Comparison of ENCODE assay signal across 19 mouse cellular contexts in genomic region chr4:87750856-87751514, GRCm38 (mm10).
A peak's percentile ranks its signal among the peaks of the same experiment; 100 is the strongest.
DNase-seq lines count a peak whose midpoint lies in the region; ATAC-seq and TF ChIP-seq lines count a peak whose summit lies in the region.
"Had no signal": no experiment of that assay in that cellular context is flagged by ENCODE, and none has a peak within 500 bp of the region (broad histone marks: within the 10 kb centered on the region; RNA-seq: fewer than 3 reads in every experiment).

No protein-coding gene starts in this region.

- no peak overlapping the region for H3K9ac ChIP-seq in heart, adult 2 months (ENCODE audit: low read depth, low read length)
- H3K9ac ChIP-seq in embryonic facial prominence, embryonic 14.5 days (ENCODE audit: low read depth, low read length), result no peak overlapping the region
- H3K9ac ChIP-seq in liver, embryonic 16.5 days (ENCODE audit: low read depth, low read length), result no peak overlapping the region
- no peak overlapping the region for H3K9ac ChIP-seq in neural tube, embryonic 15.5 days (replicated peaks)
- H3K9ac ChIP-seq: embryonic facial prominence, embryonic 12.5 days; heart, embryonic 13.5 days; hindbrain, embryonic 13.5 days had no signal

- no peaks in the 10 kb centered on the region for H3K9me3 ChIP-seq in embryonic facial prominence, embryonic 14.5 days (ENCODE audit: control insufficient read depth, low read length)
- H3K9me3 ChIP-seq in liver, embryonic 16.5 days (replicated peaks; ENCODE audit: control insufficient read depth, low read length), result no peaks in the 10 kb centered on the region
- no peaks in the 10 kb centered on the region for H3K9me3 ChIP-seq in neural tube, embryonic 15.5 days (replicated peaks)
- H3K9me3 ChIP-seq: embryonic facial prominence, embryonic 12.5 days; hindbrain, embryonic 13.5 days had no signal

- no peak overlapping the region for H3K4me3 ChIP-seq in heart, adult 2 months
- H3K4me3 ChIP-seq in bone marrow, adult 2 months (replicated peaks; ENCODE audit: control insufficient read depth, low read depth, low read length), result no peak overlapping the region
- no peak overlapping the region for H3K4me3 ChIP-seq in embryonic facial prominence, embryonic 14.5 days (ENCODE audit: low read depth, low read length)
- no peak overlapping the region for H3K4me3 ChIP-seq in liver, embryonic 16.5 days (ENCODE audit: low read depth, low read length)
- no peak overlapping the region for H3K4me3 ChIP-seq in neural tube, embryonic 15.5 days (replicated peaks)
- H3K4me3 ChIP-seq: embryonic facial prominence, embryonic 12.5 days; heart, embryonic 13.5 days; hindbrain, embryonic 13.5 days had no signal

- H3K79me2 ChIP-seq in heart, adult 2 months (replicated peaks; ENCODE audit: control insufficient read depth, insufficient read depth, low read length), result no peaks in the 10 kb centered on the region

- TF ChIP-seq EP300 in heart, adult 2 months (IDR thresholded peaks at IDR 0.05; ENCODE audit: insufficient read depth, low read depth, low read length), result no peak

- no peak overlapping the region for H3K4me2 ChIP-seq in embryonic facial prominence, embryonic 14.5 days (ENCODE audit: low read depth, low read length)
- peak overlapping the region; percentile 23 for H3K4me2 ChIP-seq in liver, embryonic 16.5 days (ENCODE audit: low read depth, low read length)
- no peak overlapping the region for H3K4me2 ChIP-seq in neural tube, embryonic 15.5 days
- H3K4me2 ChIP-seq: embryonic facial prominence, embryonic 12.5 days; heart, embryonic 13.5 days; hindbrain, embryonic 13.5 days; midbrain, embryonic 11.5 days had no signal

- H3K27me3 ChIP-seq in heart, adult 2 months (ENCODE audit: control insufficient read depth, insufficient read depth, low read length), result no peaks in the 10 kb centered on the region
- no peaks in the 10 kb centered on the region for H3K27me3 ChIP-seq in embryonic facial prominence, embryonic 14.5 days (replicated peaks; ENCODE audit: control insufficient read depth, insufficient read depth, low read length)
- H3K27me3 ChIP-seq in liver, embryonic 16.5 days (ENCODE audit: control insufficient read depth, insufficient read depth, low read depth, low read length), result no peaks in the 10 kb centered on the region
- no peaks in the 10 kb centered on the region for H3K27me3 ChIP-seq in neural tube, embryonic 15.5 days (replicated peaks)
- H3K27me3 ChIP-seq: CH12.LX; embryonic facial prominence, embryonic 12.5 days; heart, embryonic 13.5 days; hindbrain, embryonic 13.5 days had no signal

- H3K4me1 ChIP-seq in heart, adult 2 months (ENCODE audit: control insufficient read depth, insufficient read depth, low read length), result no peaks in the 10 kb centered on the region
- no peaks in the 10 kb centered on the region; the same call in none of the 2 replicates for H3K4me1 ChIP-seq in bone marrow, adult 2 months (ENCODE audit: control insufficient read depth, insufficient read depth, low read length)
- H3K4me1 ChIP-seq in embryonic facial prominence, embryonic 14.5 days (ENCODE audit: control insufficient read depth, insufficient read depth, low read length), result peaks cover 4% of the 10 kb centered on the region; the same call in 1 of the 2 replicates
- H3K4me1 ChIP-seq in liver, embryonic 16.5 days (ENCODE audit: control insufficient read depth, low read depth, low read length), result peaks cover 11% of the 10 kb centered on the region
- H3K4me1 ChIP-seq in neural tube, embryonic 15.5 days, result no peaks in the 10 kb centered on the region
- H3K4me1 ChIP-seq: embryonic facial prominence, embryonic 12.5 days; hindbrain, embryonic 13.5 days had no signal

- 83% methylated on average over 5 of the region's 5 CpGs for WGBS in heart, adult 2 months
- 56% methylated on average over 5 of the region's 5 CpGs for WGBS in bone marrow, adult 2 months
- WGBS in embryonic facial prominence, embryonic 14.5 days, result 85% methylated on average over 5 of the region's 5 CpGs
- 47% methylated on average over 5 of the region's 5 CpGs for WGBS in liver, embryonic 16.5 days (ENCODE audit: insufficient replicate concordance)
- WGBS in neural tube, embryonic 15.5 days, result 88% methylated on average over 5 of the region's 5 CpGs

- no peaks in the 10 kb centered on the region for H3K36me3 ChIP-seq in heart, adult 2 months (ENCODE audit: control insufficient read depth, insufficient read depth, low read length)
- no peaks in the 10 kb centered on the region for H3K36me3 ChIP-seq in embryonic facial prominence, embryonic 14.5 days (ENCODE audit: control insufficient read depth, insufficient read depth, low read length)
- H3K36me3 ChIP-seq in liver, embryonic 16.5 days (ENCODE audit: control insufficient read depth, insufficient read depth), result no peaks in the 10 kb centered on the region
- H3K36me3 ChIP-seq in neural tube, embryonic 15.5 days, result no peaks in the 10 kb centered on the region
- H3K36me3 ChIP-seq: embryonic facial prominence, embryonic 12.5 days; heart, embryonic 13.5 days; hindbrain, embryonic 13.5 days had no signal

- no peak for ATAC-seq in embryonic facial prominence, embryonic 14.5 days (ENCODE audit: low read depth)
- peak; percentile 84 for ATAC-seq in liver, embryonic 16.5 days (ENCODE audit: low read depth)
- ATAC-seq in megakaryocyte, adult 5-6 weeks (ENCODE audit: poor library complexity, severe bottlenecking), result no peak
- ATAC-seq in neural tube, embryonic 15.5 days (ENCODE audit: low FRiP score), result no peak
- ATAC-seq: inflammation-experienced regulatory T-cells, adult 6 months had no signal

- DNase-seq in heart, adult 11 months, result peak; percentile 66
- DNase-seq in heart, adult 2 months, result no peak
- peak; percentile 44 for DNase-seq in embryonic facial prominence, embryonic 14.5 days (ENCODE audit: low spot score)
- no peak for DNase-seq in adrenal gland, adult 2 months
- DNase-seq: cerebellum, adult 2 months; kidney, adult 2 months; kidney, postnatal 10 days; layer of hippocampus, postnatal 36 days; thymus, adult 18-20 months had no signal

- TF ChIP-seq POLR2A in heart, adult 2 months (IDR thresholded peaks at IDR 0.05; ENCODE audit: insufficient read depth, low read depth, low read length), result no peak
- TF ChIP-seq POLR2A in bone marrow, adult 2 months (IDR thresholded peaks at IDR 0.05; ENCODE audit: borderline replicate concordance, control insufficient read depth, low read depth, low read length), result no peak

- H3K27ac ChIP-seq in heart, adult 2 months, result no peak overlapping the region
- H3K27ac ChIP-seq in bone marrow, adult 2 months (ENCODE audit: control insufficient read depth, insufficient read depth, low read depth, low read length, poor library complexity), result peak overlapping the region; percentile 41
- H3K27ac ChIP-seq in embryonic facial prominence, embryonic 14.5 days (replicated peaks; ENCODE audit: low read depth, low read length), result no peak overlapping the region
- peak overlapping the region; percentile 26 for H3K27ac ChIP-seq in liver, embryonic 16.5 days (ENCODE audit: low read length)
- H3K27ac ChIP-seq in neural tube, embryonic 15.5 days (replicated peaks), result no peak overlapping the region
- H3K27ac ChIP-seq: embryonic facial prominence, embryonic 12.5 days; heart, embryonic 13.5 days; hindbrain, embryonic 13.5 days had no signal

- intact Hi-C loops in heart, adult 2 months (cut with DNase I), result no loop called here

- no peak for TF ChIP-seq CTCF in heart, adult 2 months (IDR thresholded peaks at IDR 0.05)
- no peak for TF ChIP-seq CTCF in bone marrow, adult 2 months (IDR thresholded peaks at IDR 0.05; ENCODE audit: control insufficient read depth, insufficient read depth, low read length)

Comparison
In these comparisons a context has a peak if more than half of its experiments do, and no peak if none do; other contexts are left out.
1. DNase-seq: peak in heart, adult 11 months (single experiment) and embryonic facial prominence, embryonic 14.5 days (single experiment); none in heart, adult 2 months (0 of 2) and adrenal gland, adult 2 months (single experiment).
2. H3K27ac ChIP-seq: peak in bone marrow, adult 2 months (single experiment) and liver, embryonic 16.5 days (single experiment); none in heart, adult 2 months (single experiment), embryonic facial prominence, embryonic 14.5 days (single experiment) and neural tube, embryonic 15.5 days (single experiment).